Mouse (Mus musculus) erythroblast, embryonic 14.5 days (primary cell): ENCODE results near the gene Kcnma1. TPM values are rescaled to one million over a fixed set of nuclear protein-coding genes. Genes with fewer than 3 reads are reported as not detected.

Experiments used
- H3K27me3 ChIP-seq: 2 replicates; pipeline ENCODE4 v1.6.1; 2012; ENCODE audit warnings: inconsistent platforms; ENCODE audit not compliant: control insufficient read depth
- H3K36me3 ChIP-seq: 2 replicates; pipeline ENCODE4 v1.6.1; 2012; ENCODE audit warnings: mild to moderate bottlenecking, inconsistent platforms; ENCODE audit not compliant: control insufficient read depth
- H3K4me1 ChIP-seq: 2 replicates; pipeline ENCODE4 v1.6.1; 2012; ENCODE audit warnings: inconsistent platforms; ENCODE audit not compliant: control insufficient read depth
- H3K4me3 ChIP-seq: replicated peaks from 2 replicates; pipeline ENCODE3; 2012; ENCODE audit warnings: moderate library complexity, mild to moderate bottlenecking, inconsistent platforms
- H3K9me3 ChIP-seq: 2 replicates; pipeline ENCODE4 v1.6.1; 2012; ENCODE audit warnings: low read length, inconsistent platforms, mixed read lengths; ENCODE audit not compliant: control insufficient read depth
- GATA1 ChIP-seq: IDR thresholded peaks from 2 replicates; pipeline ENCODE4 v1.6.1; 2012; ENCODE audit warnings: low read length, inconsistent platforms, mixed read lengths
- TAL1 ChIP-seq: IDR thresholded peaks from 3 replicates; pipeline ENCODE4 v1.6.1; 2012; ENCODE audit warnings: low read length, inconsistent platforms, mixed read lengths
- polyA plus RNA-seq: library from polyadenylated mRNA; stranded (reverse); fragments of >175 nt; gene quantifications from 2 replicates; pipeline ENCODE4 v1.2.3, GENCODE M21; 2012

The Kcnma1 gene
- polyA plus RNA-seq, 1 experiment, result not detected

GRCm38 (mm10) chr14:23502236-23502790 is 512.0 kb downstream of the Kcnma1 start:
- no peaks in the 10 kb centered on the region for H3K27me3 ChIP-seq
- no peak for TF ChIP-seq GATA1
- no peak for TF ChIP-seq TAL1
- no peaks in the 10 kb centered on the region for H3K9me3 ChIP-seq
- no peaks in the 10 kb centered on the region for H3K36me3 ChIP-seq
- no peak overlapping the region for H3K4me3 ChIP-seq
- no peaks in the 10 kb centered on the region for H3K4me1 ChIP-seq

GRCm38 (mm10) chr14:23496801-23497200 is 517.5 kb downstream of the Kcnma1 start:
- Histone ChIP-seq H3K9me3 (no peaks in the 10 kb centered on the region; the same call in 1 of the 2 replicates), H3K36me3 (no peaks in the 10 kb centered on the region), H3K4me1 (no peaks in the 10 kb centered on the region), H3K27me3 (no peaks in the 10 kb centered on the region), H3K4me3 (no peak overlapping the region)
- TF ChIP-seq GATA1 (no peak), TAL1 (no peak)

- no peaks in the 10 kb centered on the region for H3K36me3 ChIP-seq
These were observed 518.0 kb downstream of the Kcnma1 start for GRCm38 (mm10) chr14:23496236-23496740.

GRCm38 (mm10) chr14:23494496-23494800 is 519.8 kb downstream of the Kcnma1 start:
- Histone ChIP-seq H3K36me3 (no peaks in the 10 kb centered on the region), H3K4me1 (no peaks in the 10 kb centered on the region), H3K27me3 (no peaks in the 10 kb centered on the region), H3K9me3 (no peaks in the 10 kb centered on the region; the same call in 1 of the 2 replicates), H3K4me3 (no peak overlapping the region)
- TF ChIP-seq TAL1 (no peak), GATA1 (no peak)

More at GRCm38 (mm10) chr14:23496236-23496740, 518.0 kb downstream of the Kcnma1 start:
- Histone ChIP-seq H3K4me1 (no peaks in the 10 kb centered on the region), H3K9me3 (no peaks in the 10 kb centered on the region; the same call in 1 of the 2 replicates), H3K4me3 (no peak overlapping the region), H3K27me3 (no peaks in the 10 kb centered on the region)
- no peak for TF ChIP-seq GATA1
- TF ChIP-seq TAL1, result no peak

- TF ChIP-seq TAL1 (no peak), GATA1 (no peak)
- no peaks in the 10 kb centered on the region for H3K36me3 ChIP-seq
- H3K4me3 ChIP-seq, result no peak overlapping the region
- H3K4me1 ChIP-seq, result no peaks in the 10 kb centered on the region
- H3K9me3 ChIP-seq, result no peaks in the 10 kb centered on the region; the same call in 1 of the 2 replicates
- H3K27me3 ChIP-seq, result no peaks in the 10 kb centered on the region
These were observed 520.4 kb downstream of the Kcnma1 start for GRCm38 (mm10) chr14:23493750-23494495.

DNA sequence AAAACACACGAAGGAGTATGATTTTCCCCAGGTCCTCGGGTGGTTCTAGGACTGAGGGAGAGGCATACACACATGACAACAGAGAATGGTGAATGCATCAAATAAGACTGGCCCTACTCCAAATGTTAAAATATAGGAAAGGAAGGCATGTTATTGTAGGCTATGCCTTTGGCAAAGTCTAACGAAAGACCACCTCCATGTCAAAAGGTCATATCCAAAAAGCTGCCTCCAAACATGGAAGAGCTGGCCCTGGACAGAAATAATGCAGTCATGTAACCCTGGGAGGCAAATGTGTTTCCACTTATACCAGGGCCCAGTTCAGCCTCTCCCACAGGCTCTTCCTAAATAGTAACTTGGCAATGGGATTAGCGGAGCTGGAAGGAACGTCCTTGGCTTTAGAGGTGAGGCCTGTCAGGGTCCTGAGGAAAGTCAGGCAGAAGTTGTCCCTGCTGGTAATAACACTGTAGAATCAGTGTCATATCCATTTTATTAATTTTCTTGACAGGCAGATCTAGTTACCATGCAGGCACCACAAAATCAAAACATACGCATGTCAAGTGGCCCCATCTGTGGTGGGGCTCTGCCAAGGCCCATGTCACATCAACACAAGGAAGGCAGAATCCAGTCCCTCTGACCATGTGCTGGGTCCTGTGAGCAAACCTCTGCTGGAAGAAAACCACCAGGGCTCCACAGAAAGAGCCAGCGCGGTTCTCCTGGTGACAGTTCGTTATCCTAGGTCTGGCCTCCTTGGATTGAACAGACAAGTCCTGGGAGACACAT is 521.5 kb downstream of the Kcnma1 start:
- TF ChIP-seq GATA1, result no peak
- no peak for TF ChIP-seq TAL1
- no peak overlapping the region for H3K4me3 ChIP-seq
- H3K4me1 ChIP-seq, result no peaks in the 10 kb centered on the region
- H3K27me3 ChIP-seq, result no peaks in the 10 kb centered on the region
- no peaks in the 10 kb centered on the region for H3K36me3 ChIP-seq
- H3K9me3 ChIP-seq, result no peaks in the 10 kb centered on the region; the same call in 1 of the 2 replicates

GRCm38 (mm10) chr14:23491359-23491758 is 522.9 kb downstream of the Kcnma1 start:
- TF ChIP-seq GATA1, result no peak
- TF ChIP-seq TAL1, result no peak
- no peaks in the 10 kb centered on the region for H3K27me3 ChIP-seq
- no peaks in the 10 kb centered on the region; the same call in 1 of the 2 replicates for H3K9me3 ChIP-seq
- H3K4me1 ChIP-seq, result no peaks in the 10 kb centered on the region
- H3K4me3 ChIP-seq, result no peak overlapping the region
- no peaks in the 10 kb centered on the region for H3K36me3 ChIP-seq

DNA sequence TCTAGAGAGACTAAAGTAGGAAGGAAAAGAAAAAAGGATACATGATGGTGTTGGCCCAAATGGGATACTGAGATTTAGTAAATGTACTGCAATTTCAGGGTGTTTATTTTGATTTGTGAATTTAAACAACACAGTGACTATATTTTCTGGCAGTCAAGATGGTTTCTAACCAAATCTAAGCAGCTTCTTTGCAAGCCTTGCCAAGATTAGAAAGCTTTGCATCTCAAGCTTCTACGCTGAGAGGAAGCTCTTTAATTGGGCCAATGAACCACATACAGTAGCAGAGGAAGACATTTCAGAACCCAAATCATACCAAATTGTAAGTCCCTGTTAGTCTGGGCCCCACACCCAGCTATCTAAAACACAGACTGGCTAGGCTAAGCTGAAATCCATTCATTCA is 527.6 kb downstream of the Kcnma1 start:
- no peaks in the 10 kb centered on the region for H3K27me3 ChIP-seq
- H3K9me3 ChIP-seq, result no peaks in the 10 kb centered on the region
- H3K36me3 ChIP-seq, result no peaks in the 10 kb centered on the region
- no peak overlapping the region for H3K4me3 ChIP-seq
- no peak for TF ChIP-seq GATA1
- no peaks in the 10 kb centered on the region for H3K4me1 ChIP-seq

DNA sequence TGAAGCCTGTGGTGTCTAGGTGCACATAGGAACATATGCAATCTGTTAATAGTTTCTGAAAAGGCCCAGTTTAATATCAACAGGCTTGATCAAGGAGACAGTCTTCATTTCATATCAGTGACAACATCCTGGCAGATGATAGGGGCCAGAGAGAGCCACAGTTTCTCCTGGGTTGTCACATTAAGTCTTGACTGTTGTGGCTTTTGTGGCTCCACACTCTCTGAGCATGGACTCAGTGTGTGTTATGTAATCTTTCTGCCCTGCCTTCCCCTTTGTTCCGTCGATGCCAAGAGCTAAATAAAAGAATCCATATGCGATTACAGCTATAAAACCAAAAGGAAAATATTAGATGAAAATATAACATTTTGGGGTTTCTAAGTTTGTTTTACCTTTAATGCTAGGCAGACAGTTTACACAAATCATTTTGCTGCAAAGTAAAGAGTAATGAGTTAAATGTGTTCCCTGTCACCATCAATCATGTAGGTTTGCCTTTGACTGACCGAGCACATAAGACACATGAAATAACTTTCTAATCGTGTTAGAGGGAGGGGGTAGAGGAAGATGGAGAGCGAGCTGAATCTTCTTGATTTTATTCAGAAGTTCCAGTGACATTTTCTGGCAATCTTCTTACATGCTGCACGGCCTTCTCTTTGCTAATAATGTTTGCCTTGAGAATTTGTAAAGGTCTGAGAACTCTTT is 528.3 kb downstream of the Kcnma1 start:
- no peaks in the 10 kb centered on the region for H3K36me3 ChIP-seq
- no peaks in the 10 kb centered on the region for H3K27me3 ChIP-seq
- no peaks in the 10 kb centered on the region for H3K9me3 ChIP-seq
- TF ChIP-seq TAL1 (no peak), GATA1 (no peak)
- no peak overlapping the region for H3K4me3 ChIP-seq
- H3K4me1 ChIP-seq, result no peaks in the 10 kb centered on the region
